Mouse (Mus musculus) CH12.LX (cell line): ENCODE data around the gene Slc23a2. TPM values are rescaled to one million over a fixed set of nuclear protein-coding genes. Genes with fewer than 3 reads are reported as not detected.

ENCODE experiments used
- DNase-seq: peaks from one replicate; pipeline ENCODE4 v3.0.0-alpha.2; 2013; ENCODE audit errors: extremely low read depth
- H3K27ac ChIP-seq: 2 replicates; pipeline ENCODE4 v1.5.1; 2012; ENCODE audit warnings: low read depth, mild to moderate bottlenecking, control low read depth, moderate library complexity; ENCODE audit not compliant: insufficient read depth
- H3K27me3 ChIP-seq: replicated peaks from 2 replicates; pipeline ENCODE3; 2012; ENCODE audit warnings: inconsistent platforms
- H3K36me3 ChIP-seq, 2 experiments: replicated peaks in 1 of 2; 2 replicates each; pipeline versions ENCODE3 to v1.6.1; 2012; ENCODE audit warnings: inconsistent platforms in 1 of 2, low read length in 1 of 2, mild to moderate bottlenecking in 1 of 2, mixed read lengths in 1 of 2, moderate library complexity in 1 of 2; ENCODE audit not compliant: control insufficient read depth in 1 of 2, insufficient read depth in 1 of 2
- H3K4me1 ChIP-seq, 2 experiments: 2 replicates each; pipeline ENCODE4 v1.6.1; 2012; ENCODE audit warnings: inconsistent platforms in 1 of 2, moderate library complexity in 1 of 2; ENCODE audit not compliant: insufficient read depth in 2 of 2, control insufficient read depth in 1 of 2
- H3K4me2 ChIP-seq: 2 replicates; pipeline ENCODE4 v1.6.1; 2012; ENCODE audit warnings: low read depth, mild to moderate bottlenecking, control low read depth; ENCODE audit not compliant: poor library complexity, insufficient read depth, severe bottlenecking
- H3K4me3 ChIP-seq, 3 experiments: fragments of 150-350 bp in 1 of 3; sonication (generic) in 1 of 3; replicated peaks in 1 of 3; 2 replicates each; pipeline versions ENCODE3 to v1.5.1; 2011 to 2012; ENCODE audit warnings: low read depth in 2 of 3, low read length in 2 of 3, mild to moderate bottlenecking in 2 of 3, moderate library complexity in 2 of 3, control low read depth in 1 of 3, improper control_type of control experiment in 1 of 3, inconsistent platforms in 1 of 3, mixed read lengths in 1 of 3; ENCODE audit not compliant: poor library complexity in 1 of 3
- H3K79me2 ChIP-seq: replicated peaks from 2 replicates; pipeline ENCODE4 v1.6.1; 2012; ENCODE audit warnings: mild to moderate bottlenecking, moderate library complexity; ENCODE audit not compliant: control insufficient read depth, poor library complexity, insufficient read depth, severe bottlenecking; ENCODE audit errors: extremely low read depth
- H3K9ac ChIP-seq: 2 replicates; pipeline ENCODE4 v1.6.1; 2012; ENCODE audit warnings: low read depth, mild to moderate bottlenecking, control low read depth, moderate library complexity; ENCODE audit not compliant: insufficient read depth
- H3K9me3 ChIP-seq: replicated peaks from 2 replicates; pipeline ENCODE3; 2012; ENCODE audit warnings: low read length, inconsistent platforms, mixed read lengths
- BHLHE40 ChIP-seq: IDR thresholded peaks from 2 replicates; pipeline ENCODE4 v1.6.1; 2011; ENCODE audit warnings: mild to moderate bottlenecking, low read depth, low read length, improper control_type of control experiment
- CHD2 ChIP-seq: IDR thresholded peaks from 2 replicates; pipeline ENCODE4 v1.6.1; 2011; ENCODE audit warnings: low read length, improper control_type of control experiment
- CTCF ChIP-seq, 2 experiments: IDR thresholded peaks in 1 of 2; conservative IDR thresholded peaks in 1 of 2; 2 replicates each; pipeline ENCODE4 v1.5.1; 2011 to 2012; ENCODE audit warnings: low read depth in 2 of 2, low read length in 2 of 2, improper control_type of control experiment in 1 of 2, inconsistent platforms in 1 of 2, mild to moderate bottlenecking in 1 of 2, moderate library complexity in 1 of 2
- ELF1 ChIP-seq: IDR thresholded peaks from 2 replicates; pipeline ENCODE4 v1.6.1; 2014; ENCODE audit warnings: low read depth, mild to moderate bottlenecking, inconsistent platforms, low read length, improper control_type of control experiment
- EP300 ChIP-seq: IDR thresholded peaks from 2 replicates; pipeline ENCODE4 v1.6.1; 2011; ENCODE audit warnings: low read length, improper control_type of control experiment
- ETS1 ChIP-seq: conservative IDR thresholded peaks from 2 replicates; pipeline ENCODE4 v1.6.1; 2012; ENCODE audit warnings: low read depth, mild to moderate bottlenecking, inconsistent platforms, low read length, improper control_type of control experiment, moderate library complexity
- IRF4 ChIP-seq: IDR thresholded peaks from 2 replicates; pipeline ENCODE4 v1.6.1; 2014; ENCODE audit warnings: low read depth, mild to moderate bottlenecking, inconsistent platforms, low read length, improper control_type of control experiment
- JUND ChIP-seq: conservative IDR thresholded peaks from 2 replicates; pipeline ENCODE4 v1.6.1; 2011; ENCODE audit warnings: low read depth, low read length, improper control_type of control experiment
- MAFK ChIP-seq: IDR thresholded peaks from 2 replicates; pipeline ENCODE4 v1.6.1; 2011; ENCODE audit warnings: low read length, improper control_type of control experiment; ENCODE audit not compliant: insufficient replicate concordance
- MAX ChIP-seq: IDR thresholded peaks from 2 replicates; pipeline ENCODE4 v1.6.1; 2011; ENCODE audit warnings: low read length, improper control_type of control experiment
- MAZ ChIP-seq: IDR thresholded peaks from 2 replicates; pipeline ENCODE4 v1.6.1; 2012; ENCODE audit warnings: low read depth, mild to moderate bottlenecking, inconsistent platforms, low read length, improper control_type of control experiment, moderate library complexity
- MEF2A ChIP-seq: IDR thresholded peaks from 2 replicates; pipeline ENCODE4 v1.6.1; 2014; ENCODE audit warnings: low read depth, mild to moderate bottlenecking, inconsistent platforms, low read length, improper control_type of control experiment, borderline replicate concordance
- MXI1 ChIP-seq: IDR thresholded peaks from 2 replicates; pipeline ENCODE4 v1.6.1; 2011; ENCODE audit warnings: mild to moderate bottlenecking, low read depth, low read length, improper control_type of control experiment
- MYC ChIP-seq: IDR thresholded peaks from 2 replicates; pipeline ENCODE4 v1.6.1; 2011; ENCODE audit warnings: low read depth, mild to moderate bottlenecking, improper control_type of control experiment, low read length
- NELFE ChIP-seq: IDR thresholded peaks from 2 replicates; pipeline ENCODE4 v1.6.1; 2011; ENCODE audit warnings: low read depth, low read length, improper control_type of control experiment
- NRF1 ChIP-seq: IDR thresholded peaks from 2 replicates; pipeline ENCODE4 v1.6.1; 2014; ENCODE audit warnings: low read depth, mild to moderate bottlenecking, inconsistent platforms, low read length, improper control_type of control experiment, moderate library complexity
- POLR2A ChIP-seq: IDR thresholded peaks from 2 replicates; pipeline ENCODE4 v1.6.1; 2011; ENCODE audit warnings: low read depth, mild to moderate bottlenecking, improper control_type of control experiment, low read length
- RAD21 ChIP-seq: IDR thresholded peaks from 2 replicates; pipeline ENCODE4 v1.6.1; 2011; ENCODE audit warnings: low read depth, mild to moderate bottlenecking, low read length, improper control_type of control experiment, moderate library complexity
- SIN3A ChIP-seq: IDR thresholded peaks from 2 replicates; pipeline ENCODE4 v1.6.1; 2012; ENCODE audit warnings: low read length, improper control_type of control experiment, inconsistent platforms
- TBP ChIP-seq: conservative IDR thresholded peaks from 2 replicates; pipeline ENCODE4 v1.6.1; 2011; ENCODE audit warnings: low read depth, low read length, improper control_type of control experiment
- TCF12 ChIP-seq: IDR thresholded peaks from 2 replicates; pipeline ENCODE4 v1.6.1; 2014; ENCODE audit warnings: low read depth, mild to moderate bottlenecking, inconsistent platforms, low read length, improper control_type of control experiment
- USF1 ChIP-seq: IDR thresholded peaks from 2 replicates; pipeline ENCODE4 v1.6.1; 2014; ENCODE audit warnings: low read depth, mild to moderate bottlenecking, inconsistent platforms, low read length, improper control_type of control experiment
- USF2 ChIP-seq: conservative IDR thresholded peaks from 2 replicates; pipeline ENCODE4 v1.6.1; 2011; ENCODE audit warnings: low read depth, low read length, improper control_type of control experiment
- ZC3H11A ChIP-seq: IDR thresholded peaks from 2 replicates; pipeline ENCODE4 v1.6.1; 2012; ENCODE audit warnings: low read depth, mild to moderate bottlenecking, inconsistent platforms, low read length, improper control_type of control experiment
- ZMIZ1 ChIP-seq: IDR thresholded peaks from 2 replicates; pipeline ENCODE4 v1.6.1; 2012; ENCODE audit warnings: low read depth, mild to moderate bottlenecking, inconsistent platforms, low read length, improper control_type of control experiment
- dilution Hi-C: fragments of 300-500 bp; cut with MboI; formaldehyde crosslinking; loops from 2 replicates; pipeline ENCODE4 v1.14.3; 2020; ENCODE audit warnings: low sequenced_read_pairs; ENCODE audit not compliant: extremely low pct_unique_long_range_greater_than_20kb, extremely low pct_ligation_motif_present
- in situ Hi-C: fragments of 300-500 bp; cut with MboI; formaldehyde crosslinking; loops from 3 replicates; pipeline ENCODE4 v1.14.3; 2019; ENCODE audit warnings: low sequenced_read_pairs, low pct_ligation_motif_present, low pct_unique_long_range_greater_than_20kb, mixed read lengths
- polyA plus RNA-seq: library from polyadenylated mRNA; unstranded; fragments of >175 nt; gene quantifications from 2 replicates; pipeline ENCODE4 v1.2.1, GENCODE M21; 2012; ENCODE audit warnings: low read depth; ENCODE audit not compliant: insufficient read length
- total RNA-seq, 2 experiments: library from RNA; depleted of rRNA; stranded (reverse); fragments of 300-350 nt in 1 of 2; fragments of >200 nt in 1 of 2; gene quantifications; 2 replicates each; pipeline ENCODE4 v1.2.3; 2012 to 2014

The Slc23a2 gene
- total and polyA plus RNA-seq, 3 experiments, result 10.6 to 21.7 (median 13.4) TPM

DNA sequence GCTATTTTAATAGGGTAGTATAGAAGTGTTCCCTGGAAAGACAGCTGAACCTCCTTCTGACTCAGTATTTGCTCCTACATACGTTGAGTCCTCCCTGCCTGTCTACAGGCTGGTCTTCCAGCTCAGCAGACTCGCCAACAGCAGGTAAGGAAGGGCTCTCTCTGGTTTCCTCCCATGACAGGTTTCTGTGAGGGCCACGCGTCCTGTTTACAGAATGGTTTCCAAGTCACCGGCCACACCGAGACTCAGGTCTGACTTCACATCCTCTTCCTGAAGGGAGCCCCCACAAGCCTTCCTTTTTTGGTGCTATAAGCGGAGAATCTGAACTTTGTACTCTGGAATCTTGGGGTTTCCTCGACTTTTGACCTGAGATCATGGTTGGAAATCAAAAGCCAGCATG is 122.3 kb downstream of the Slc23a2 start:
- dilution Hi-C loops (no loop called here), in situ Hi-C loops (loop anchor here (5.0 kb wide), 1 partner anchor 35 kb away; no protein-coding TSS in a partner anchor)
- Histone ChIP-seq H3K36me3 (peaks cover 3 to 59% of the 10 kb centered on the region in 2 experiments), H3K9me3 (no peaks in the 10 kb centered on the region), H3K79me2 (peaks cover 76% of the 10 kb centered on the region), H3K27me3 (no peaks in the 10 kb centered on the region), H3K27ac (peak overlapping the region; percentile 99), H3K4me3 (peak overlapping the region; percentile 43 to 63 (median 49)), H3K9ac (peak overlapping the region; percentile 47), H3K4me1 (peaks cover 26 to 93% of the 10 kb centered on the region in 2 experiments)
- DNase-seq, result peak; percentile 53
- no peak for TF ChIP-seq USF1
- 0 out of 2 replicates have a peak, but pooled peaks have one; percentile 19 for TF ChIP-seq ELF1
- no peak for TF ChIP-seq RAD21
- no peak for TF ChIP-seq IRF4
- TF ChIP-seq BHLHE40, result peak; percentile 30; the same call in 1 of the 2 replicates
- TF ChIP-seq MAZ, result no peak
- no peak for TF ChIP-seq USF2
- no peak for TF ChIP-seq ZMIZ1
- TF ChIP-seq TCF12, result 0 out of 2 replicates have a peak, but pooled peaks have one; percentile 34
- TF ChIP-seq CHD2, result no peak
- 0 out of 2 replicates have a peak, but pooled peaks have one; percentile 29 for TF ChIP-seq POLR2A
- TF ChIP-seq MEF2A, result peak; percentile 30; the same call in 1 of the 2 replicates
- TF ChIP-seq SIN3A, result 0 out of 2 replicates have a peak, but pooled peaks have one; percentile 50
- TF ChIP-seq MYC, result 0 out of 2 replicates have a peak, but pooled peaks have one; percentile 59
- peak; percentile 28; the same call in 1 of the 2 replicates for TF ChIP-seq MXI1
- TF ChIP-seq NELFE, result peak; percentile 15; the same call in 1 of the 2 replicates
- TF ChIP-seq ZC3H11A, result no peak
- peak; percentile 51 for TF ChIP-seq ETS1
- TF ChIP-seq EP300, result peak; percentile 39; the same call in 1 of the 2 replicates
- no peak for TF ChIP-seq MAFK
- TF ChIP-seq MAX, result peak; percentile 46; the same call in 1 of the 2 replicates
- TF ChIP-seq, all 38 proteins: peak for 12
- H3K4me2 ChIP-seq, result peak overlapping the region; percentile 64

DNA sequence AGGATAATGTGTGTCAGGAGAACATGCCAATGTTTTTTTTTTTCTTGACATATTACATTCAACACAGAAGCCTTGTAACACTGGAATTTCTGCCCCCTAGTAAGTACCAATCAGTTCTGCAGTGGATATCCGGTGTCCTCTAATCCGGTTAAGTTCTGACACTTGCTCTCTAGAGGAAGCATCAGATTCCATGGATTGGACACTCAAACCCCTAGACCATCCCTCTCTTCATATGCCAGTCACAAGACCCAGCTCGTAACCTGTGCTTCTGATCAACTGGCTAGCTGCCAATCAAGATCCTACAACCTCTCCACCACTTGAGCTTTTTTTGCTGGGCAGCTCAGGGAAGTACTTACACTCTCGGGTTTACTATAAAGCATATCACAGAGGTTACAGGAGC is 123.3 kb downstream of the Slc23a2 start:
- Histone ChIP-seq H3K9me3 (no peaks in the 10 kb centered on the region), H3K79me2 (peaks cover 78% of the 10 kb centered on the region), H3K4me3 (peak overlapping the region; percentile 43 to 63 (median 49)), H3K4me2 (peak overlapping the region; percentile 64), H3K9ac (peak overlapping the region; percentile 47), H3K4me1 (peaks cover 35 to 93% of the 10 kb centered on the region in 2 experiments), H3K27me3 (no peaks in the 10 kb centered on the region), H3K36me3 (peaks cover 9 to 61% of the 10 kb centered on the region in 2 experiments), H3K27ac (peak overlapping the region; percentile 99)
- TF ChIP-seq NRF1 (no peak), TBP (0 out of 2 replicates have a peak, but pooled peaks have one; percentile 22), JUND (no peak), ETS1 (no peak), CTCF (conservative IDR thresholded peaks at IDR 0.05 in 1 of 2, IDR thresholded peaks at IDR 0.05 in 1 of 2; ENCODE audit: low read depth in 2 of 2, low read length in 2 of 2) (no peak), SIN3A (no peak)
- DNase-seq, result no peak
- dilution Hi-C loops, result no loop called here
- in situ Hi-C loops, result loop anchor here (5.0 kb wide), 1 partner anchor 36 kb away; no protein-coding TSS in a partner anchor
